Mouse (Mus musculus) fat pad, adult 2 months (tissue): Measurements from ENCODE around the gene Sgcg.
A peak's percentile ranks its signal among the peaks of the same experiment; 100 is the strongest.

Experiments used
- DNase-seq: peaks from one replicate; pipeline ENCODE4 v3.0.0-alpha.2; 2011; ENCODE audit warnings: low read depth, low spot score; ENCODE audit errors: extremely low read depth

Gene Sgcg

DNA sequence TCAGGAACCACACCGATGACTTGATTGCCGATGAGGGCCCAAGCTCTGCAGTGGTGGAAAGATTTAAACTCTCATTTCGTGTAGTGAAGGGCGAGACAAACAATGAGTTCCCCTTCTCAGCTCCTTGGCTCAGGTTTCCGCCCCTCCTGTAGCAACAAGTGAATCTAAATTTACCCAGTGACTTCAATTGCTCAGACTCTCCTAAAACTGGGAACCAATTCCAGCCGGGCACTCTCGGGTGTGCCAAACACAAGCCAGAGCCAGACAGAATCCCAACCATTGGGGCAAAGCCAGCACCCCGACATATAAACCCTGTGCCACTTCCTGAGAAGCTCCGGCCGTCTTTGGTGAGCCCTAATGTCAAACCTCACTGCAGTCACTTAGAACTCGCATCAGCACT, at the start of gene Sgcg:
Gene Sgcg, minus strand, starts transcription at position 139 of the 400 bp plus-strand sequence.
- no peak for DNase-seq

DNA sequence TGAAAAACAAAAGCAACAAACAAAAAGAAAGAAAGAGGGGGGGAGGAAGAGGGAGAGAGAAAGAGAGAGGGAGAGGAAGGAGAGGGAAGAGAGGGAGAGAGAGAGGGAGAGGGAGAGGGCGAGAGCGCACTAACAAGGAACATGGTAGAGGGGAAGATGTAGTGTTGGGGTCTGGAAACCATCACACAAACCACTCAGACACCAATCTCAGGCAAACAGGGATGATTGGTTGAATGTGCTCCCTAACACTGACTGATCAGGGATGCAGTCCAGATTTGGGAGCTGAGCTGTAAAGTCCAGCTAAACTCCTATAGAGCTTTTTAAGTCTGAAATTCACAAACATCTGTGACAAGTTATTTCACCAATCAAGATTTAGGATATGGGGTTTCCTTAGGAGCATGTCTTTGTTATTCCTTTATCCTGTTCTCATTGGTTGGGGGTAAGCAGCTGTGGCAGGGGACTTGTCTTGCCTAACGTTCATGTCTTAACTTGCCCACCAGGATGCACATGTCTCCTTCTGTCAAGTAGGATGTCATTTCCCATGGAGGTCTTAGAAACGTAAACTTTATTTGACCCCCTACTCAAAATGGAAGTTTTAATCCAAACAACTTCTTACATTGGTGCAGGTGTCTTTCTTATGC, 45.8 kb upstream of the Sgcg start:
- no peak for DNase-seq

DNA sequence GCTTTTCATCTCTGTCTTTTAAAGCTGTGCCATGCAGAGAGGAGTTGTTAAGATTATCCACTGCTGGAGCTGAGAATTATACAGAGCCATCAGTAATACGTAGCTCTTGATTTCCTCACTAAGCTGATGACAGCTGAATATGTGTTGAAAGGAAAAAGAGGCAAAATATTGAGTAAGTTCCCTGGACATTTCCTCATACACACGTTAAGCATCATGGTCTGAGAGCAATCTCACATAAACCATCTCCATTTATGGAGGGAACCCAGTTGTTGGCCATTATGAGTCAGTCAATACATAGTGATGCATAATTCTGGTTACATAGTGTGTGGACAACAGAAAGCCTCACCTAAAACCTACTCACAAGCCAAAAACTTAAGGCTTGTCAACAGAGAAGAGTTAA, 44.1 kb upstream of the Sgcg start:
- no peak for DNase-seq

DNA sequence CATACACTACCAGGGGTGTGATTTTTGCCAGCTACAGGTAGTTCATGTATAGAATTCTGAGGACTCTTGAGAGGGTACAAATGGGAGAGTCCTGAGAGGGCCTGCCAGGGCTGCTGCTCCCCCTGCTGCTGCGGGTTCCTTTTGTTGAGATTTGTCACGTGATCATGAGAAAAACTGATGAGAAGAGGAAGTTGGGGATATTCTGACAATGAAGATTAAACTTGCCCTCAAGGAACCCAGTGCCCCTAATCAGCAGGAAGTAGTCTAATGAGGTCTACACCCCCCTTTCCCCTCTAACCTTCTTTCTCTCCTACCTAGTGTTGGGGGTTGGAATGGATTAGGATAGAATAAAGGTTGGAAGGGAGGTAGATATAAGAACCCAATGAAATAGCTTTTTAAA, 43.0 kb upstream of the Sgcg start:
- no peak for DNase-seq

DNA sequence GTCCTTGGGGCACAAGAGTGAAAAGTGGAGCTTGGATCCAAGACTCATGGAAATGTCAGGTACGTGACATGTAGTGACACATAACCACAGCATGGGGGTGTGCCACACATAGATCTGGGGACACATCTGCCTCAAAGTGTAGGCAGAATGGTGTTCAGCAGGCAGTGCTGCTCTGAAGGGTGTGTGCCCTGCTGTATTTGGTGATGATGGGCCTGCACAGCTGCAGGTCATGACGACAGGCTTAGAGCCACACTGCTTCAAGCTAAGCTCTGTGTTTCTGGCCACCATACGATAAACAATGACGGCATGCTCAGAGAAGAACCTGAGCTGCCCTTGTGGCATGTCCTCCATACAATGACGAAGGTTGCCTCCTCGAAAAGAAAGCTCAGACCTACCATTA, 41.5 kb upstream of the Sgcg start:
- DNase-seq = no peak

DNA sequence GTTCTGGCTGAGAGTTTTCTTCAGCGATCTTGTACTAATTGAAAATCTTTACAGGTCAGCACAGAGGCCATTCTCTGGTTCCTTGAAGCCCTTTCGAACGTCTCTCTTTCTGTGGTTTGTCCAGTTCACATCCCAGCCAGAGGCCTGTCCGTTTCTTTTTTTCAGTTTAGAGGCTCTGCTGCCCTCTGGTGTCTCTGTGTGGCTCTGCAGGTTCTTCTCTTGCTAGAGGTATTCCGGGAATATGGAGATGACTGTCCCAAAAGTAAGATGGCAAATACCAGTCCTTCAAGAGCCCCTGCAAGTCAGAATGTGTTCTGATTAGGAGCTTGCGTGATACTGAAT, 36.4 kb upstream of the Sgcg start:
- DNase-seq = no peak

DNA sequence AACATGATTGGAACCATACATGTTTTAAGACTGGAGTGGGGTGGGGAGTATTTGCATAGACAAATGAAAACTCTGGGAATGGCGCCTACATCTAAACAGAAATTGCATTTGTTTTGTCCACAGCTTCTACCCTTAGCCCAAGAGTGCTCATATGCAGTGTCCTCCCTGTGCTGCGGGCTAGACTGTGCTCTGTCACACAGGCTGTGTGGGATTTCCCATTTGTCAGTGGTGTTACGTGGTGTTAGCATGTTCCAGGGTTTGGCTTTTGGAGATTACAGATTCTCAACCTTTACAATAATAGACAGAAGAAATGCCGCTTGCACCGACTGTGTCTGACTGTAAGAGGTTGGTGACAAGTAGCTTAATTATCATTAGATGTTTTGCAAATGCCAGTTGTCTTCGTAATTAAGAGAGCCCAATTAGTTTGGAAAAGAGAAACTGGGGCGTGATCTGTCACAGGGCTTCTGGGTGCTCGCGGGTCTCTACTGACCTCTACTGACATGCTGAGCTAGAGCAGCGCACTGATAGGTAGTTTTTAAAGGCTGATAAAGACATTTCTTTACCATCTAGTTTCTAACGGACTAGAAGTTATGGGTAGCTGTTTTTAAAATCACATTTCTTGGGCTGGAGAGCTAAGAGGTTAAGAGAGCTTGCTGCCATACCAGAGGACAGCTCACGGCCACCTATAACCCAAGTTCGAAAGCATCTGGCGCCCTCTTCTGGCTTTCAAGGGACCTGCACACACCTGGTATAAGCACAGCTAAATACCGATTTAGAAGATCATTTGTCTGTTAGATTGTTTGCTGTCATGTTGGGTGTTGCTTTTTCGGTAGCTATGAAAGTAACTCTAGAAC, 35.8 kb upstream of the Sgcg start:
- DNase-seq = no peak

DNA sequence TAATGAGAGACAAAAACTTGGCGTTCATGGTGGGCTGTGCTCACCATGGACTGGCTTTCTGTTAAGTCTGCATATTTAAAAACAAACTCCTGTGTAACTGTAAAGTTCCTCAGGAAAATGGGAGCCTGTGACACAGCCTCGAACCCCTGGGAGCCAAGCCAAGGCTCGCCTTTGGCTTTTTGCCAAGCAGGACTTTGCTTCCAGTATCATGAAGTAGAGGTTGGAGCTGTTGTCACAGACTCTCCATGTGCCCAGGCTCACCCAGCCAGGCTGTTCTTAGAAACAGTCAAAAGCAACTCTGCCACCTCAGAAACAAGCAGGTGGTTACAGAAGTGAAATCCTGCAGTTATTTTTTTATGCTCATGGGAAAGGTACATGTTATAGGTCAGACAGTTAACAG, 32.4 kb upstream of the Sgcg start:
- DNase-seq = peak; percentile 50

DNA sequence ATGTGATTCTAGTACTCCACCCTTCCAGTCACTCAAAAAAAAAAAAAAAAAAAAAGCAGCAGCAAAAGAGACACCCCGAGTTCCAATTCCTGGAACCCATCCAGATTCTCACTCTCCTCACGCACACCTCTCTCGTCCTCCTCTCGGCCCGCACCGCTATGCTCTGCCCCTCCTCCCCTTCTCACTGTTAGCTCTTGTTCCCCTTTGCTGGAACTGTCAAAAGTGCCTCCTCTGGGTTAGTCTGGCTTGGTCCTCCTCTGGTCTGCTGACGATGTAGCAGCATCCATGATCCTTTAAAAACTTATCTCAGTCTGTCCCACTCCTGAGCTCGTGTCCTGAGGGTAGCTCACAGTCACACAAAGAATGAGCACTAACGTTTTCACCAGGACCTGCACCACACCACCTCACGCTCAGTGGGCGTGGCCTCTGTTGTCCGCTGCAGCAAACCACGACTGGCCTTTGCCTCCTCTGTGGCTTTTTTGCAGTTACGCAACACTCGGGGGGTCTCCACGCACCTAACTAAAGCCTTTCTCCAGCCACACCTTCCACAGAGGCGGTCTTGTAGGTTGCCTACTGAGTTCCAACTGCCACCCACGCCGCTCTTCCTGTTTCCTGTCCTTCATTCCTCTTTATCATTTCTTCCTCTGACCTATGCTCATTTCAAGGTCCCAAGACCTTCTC, 30.5 kb upstream of the Sgcg start:
- no peak for DNase-seq

DNA sequence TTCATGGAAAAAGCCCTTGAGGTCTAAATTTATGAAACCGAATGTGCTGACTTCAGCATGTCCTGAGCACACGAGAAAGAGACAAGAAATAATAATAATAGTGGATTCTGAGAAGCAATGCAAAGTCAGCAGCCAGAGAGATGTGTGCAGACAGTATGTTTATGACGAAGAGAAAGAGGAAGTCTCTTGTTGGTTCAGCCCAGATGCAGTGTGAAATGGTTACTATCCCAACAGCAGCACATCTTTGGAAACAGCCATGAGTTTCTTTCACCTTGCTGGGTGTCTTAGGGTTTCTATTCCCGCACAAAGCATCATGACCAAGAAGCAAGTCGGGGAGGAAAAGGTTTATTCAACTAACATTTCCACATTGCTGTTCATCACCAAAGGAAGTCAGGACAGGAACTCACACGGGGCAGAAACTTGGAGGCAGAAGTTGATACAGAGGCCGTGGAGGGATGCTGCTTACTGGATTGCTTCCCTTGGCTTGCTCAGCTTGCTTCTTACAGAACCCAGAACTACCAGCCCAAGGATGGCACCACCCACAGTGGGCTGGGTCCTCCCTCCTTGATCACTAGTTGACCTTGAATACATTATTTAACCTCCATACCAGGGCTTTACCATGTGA, 20.5 kb upstream of the Sgcg start:
- no peak for DNase-seq

DNA sequence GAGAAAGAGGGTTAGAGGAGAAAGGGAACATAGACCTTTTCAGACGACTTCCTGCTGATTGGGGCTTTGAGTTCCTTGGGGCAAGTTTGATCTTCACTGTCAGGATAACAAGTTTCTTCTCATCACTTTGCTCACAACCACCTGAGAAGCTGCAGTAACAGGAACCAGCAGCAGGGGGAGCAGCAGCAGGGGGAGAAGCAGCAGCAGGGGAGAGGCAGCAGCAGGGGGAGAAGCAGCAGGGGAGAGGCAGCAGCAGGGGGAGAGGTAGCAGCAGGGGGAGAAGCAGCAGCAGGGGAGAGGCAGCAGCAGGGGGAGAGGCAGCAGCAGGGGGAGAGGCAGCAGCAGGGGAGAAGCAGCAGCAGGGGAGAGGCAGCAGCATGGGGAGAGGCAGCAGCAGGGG, 19.0 kb upstream of the Sgcg start:
- no peak for DNase-seq

DNA sequence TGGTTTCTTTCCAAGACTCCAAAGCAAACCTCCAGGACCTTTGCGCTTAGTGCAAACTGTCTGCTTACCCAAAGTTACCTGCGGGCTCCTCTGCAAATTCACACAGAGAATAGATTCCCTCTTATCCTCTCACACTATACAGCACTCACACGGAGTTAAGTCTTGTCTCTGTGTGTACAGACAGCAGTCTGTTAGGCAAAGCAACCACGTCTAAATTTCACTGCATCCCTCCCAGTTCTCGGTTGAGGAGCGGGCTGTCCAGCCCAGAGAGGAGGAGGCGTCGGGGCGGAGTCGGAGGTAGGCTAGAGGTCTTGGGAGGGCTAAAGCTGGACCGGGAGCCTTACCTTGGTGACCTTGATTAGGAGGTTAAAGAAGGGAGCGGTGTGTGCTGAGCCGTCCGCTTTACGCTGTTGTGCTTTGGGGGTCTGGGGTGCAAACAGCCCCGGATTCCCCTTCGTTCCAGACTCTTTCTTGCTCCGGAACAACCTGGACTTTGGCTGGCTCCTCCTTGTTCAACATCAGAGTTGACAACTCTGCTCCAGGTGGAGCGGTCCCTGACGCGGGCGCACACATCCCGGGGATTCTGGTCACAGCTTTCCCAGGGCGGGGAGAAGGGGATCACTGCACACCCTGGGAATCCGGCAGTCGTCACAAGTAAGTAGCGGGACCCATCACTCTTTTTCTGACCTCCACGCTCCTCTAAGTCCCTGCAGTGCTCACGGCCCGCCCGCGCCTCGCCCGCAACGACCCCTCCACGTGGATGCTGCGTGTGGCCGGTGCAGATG, 16.3 kb upstream of the Sgcg start:
- DNase-seq = no peak

DNA sequence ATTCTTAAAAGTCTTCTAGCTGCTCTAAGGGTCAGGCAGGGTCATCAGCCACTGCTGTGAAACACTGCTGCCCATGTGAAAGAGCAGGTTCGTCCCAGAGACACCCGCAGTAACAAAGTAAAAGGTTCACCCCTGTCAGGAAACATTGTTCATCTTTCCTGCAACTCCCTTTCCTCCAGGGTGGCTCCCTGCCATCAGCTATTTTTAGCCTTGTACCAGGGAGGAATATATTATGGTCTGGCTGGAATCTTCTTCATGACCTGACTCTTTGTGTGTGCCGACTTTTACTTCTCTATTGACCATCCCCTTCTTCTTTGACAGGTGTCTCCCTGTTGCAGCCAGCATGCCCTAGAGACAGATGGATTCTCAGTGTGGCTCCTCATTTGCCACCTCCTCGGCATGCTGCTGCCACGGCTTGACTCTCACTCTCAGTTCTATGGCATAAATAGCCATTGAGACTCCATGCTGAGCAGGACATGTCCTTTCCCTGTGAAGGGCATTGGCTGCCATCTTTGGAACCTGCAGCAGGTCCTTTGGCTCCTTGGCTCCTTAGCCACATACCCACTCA, 9.7 kb upstream of the Sgcg start:
- DNase-seq = no peak

DNA sequence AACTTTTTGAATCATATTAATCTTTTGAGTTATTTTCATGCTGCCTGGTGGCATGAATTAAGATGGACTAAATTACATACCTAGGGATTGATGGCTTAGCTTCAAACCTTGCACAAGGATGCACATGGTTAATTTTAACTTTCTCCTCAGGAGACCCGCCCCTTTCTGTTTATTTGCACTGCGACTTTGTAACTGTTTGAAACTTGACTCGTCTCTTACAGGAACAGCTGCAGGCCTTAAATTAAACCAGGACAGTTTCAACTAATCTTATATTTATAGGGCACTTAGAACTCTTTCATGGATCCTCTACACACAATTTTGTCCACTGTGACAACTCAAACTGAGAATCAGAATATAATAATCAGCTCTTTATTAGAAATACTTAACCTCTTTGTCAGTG, 794 bp upstream of the Sgcg start:
- no peak for DNase-seq

DNA sequence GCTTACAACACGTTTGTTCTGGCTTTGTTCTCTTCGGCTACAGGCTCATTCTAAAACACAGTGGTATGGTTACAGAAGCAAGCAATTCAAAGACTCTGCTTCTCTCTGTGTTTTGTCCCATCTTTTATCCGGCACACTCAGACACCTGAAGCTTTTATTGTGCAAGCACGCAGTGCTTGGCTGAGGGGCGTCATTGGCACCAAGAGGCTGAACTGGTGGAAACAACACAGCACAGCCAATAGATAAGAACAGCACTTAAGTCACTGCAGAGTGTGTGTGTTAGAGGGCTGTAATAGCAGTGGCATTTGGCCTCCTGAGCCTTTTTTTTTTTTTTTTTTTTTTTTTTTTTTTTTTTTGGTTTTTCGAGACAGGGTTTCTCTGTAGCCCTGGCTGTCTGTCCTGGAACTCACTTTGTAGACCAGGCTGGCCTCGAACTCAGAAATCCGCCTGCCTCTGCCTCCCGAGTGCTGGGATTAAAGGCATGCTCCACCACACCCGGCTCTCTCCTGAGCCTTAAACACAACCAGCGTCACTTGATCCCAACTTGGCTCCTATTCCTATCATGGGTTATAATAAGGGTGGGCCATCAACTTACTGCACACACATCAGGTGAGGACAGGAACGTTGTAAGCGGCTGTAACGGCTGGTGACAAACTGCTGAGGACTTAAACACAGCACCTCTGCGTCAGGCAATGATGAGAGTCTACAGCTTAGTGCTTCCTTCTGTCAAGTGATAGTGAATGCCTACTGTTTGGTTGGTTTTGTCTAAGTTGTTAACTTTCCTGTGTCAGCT, 5.5 kb downstream of the Sgcg start:
- DNase-seq = no peak

DNA sequence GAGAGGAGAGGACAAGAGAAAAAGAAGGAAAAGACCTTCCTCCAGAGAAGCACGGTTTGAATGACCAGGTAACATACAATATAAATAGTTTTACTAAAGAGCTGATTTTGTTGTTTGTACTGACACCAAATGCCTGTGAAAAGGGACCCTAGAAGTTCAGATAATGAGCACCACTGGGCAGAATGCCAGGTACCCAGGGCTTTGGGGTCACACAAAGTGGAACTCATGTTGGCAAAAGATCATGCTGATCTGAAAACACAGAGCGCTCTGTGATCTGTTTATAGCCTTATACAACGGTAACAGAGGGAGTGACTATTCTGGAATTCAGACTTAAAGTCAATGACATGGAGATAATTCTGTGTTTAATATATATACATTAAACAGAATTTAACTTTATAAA, 11.8 kb downstream of the Sgcg start:
- DNase-seq = no peak

DNA sequence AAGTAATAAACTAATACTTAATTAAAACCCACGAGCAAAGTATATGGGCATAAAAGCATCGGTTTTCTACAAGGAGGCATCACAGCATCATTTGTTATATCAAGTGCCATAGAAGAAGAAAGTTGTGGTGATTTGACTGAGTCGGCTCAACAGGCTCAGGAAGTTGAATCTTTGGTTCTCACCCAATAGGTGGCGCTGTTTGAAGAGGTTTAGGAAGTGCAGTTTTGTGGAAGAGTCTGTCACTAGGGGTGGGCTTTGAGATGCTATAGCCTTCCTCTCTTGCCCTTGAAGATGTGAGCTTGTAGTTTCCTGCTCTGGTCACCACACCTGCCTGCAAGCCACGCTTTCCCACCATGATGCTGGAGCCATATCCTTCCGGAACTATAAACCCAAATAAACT, 15.7 kb downstream of the Sgcg start:
- DNase-seq = no peak

DNA sequence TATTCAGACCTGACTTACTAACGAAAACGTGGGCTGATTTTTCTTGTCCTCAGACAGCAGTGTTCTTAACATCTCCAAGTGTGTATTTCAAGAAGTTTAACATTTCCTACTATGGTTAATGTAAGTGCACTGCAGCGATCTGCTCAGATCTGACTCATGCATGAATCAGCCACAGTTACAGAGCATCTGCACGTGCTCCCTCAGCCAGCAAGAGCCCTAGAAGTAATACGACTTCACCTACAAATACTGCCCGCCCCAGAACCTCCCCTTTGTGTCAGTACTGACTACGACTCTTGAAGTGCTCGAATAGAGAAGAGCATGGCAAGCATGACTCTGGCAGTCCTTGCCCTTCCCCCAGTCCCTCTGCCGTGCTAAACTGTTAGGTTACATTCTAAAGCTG, 19.5 kb downstream of the Sgcg start:
- no peak for DNase-seq

DNA sequence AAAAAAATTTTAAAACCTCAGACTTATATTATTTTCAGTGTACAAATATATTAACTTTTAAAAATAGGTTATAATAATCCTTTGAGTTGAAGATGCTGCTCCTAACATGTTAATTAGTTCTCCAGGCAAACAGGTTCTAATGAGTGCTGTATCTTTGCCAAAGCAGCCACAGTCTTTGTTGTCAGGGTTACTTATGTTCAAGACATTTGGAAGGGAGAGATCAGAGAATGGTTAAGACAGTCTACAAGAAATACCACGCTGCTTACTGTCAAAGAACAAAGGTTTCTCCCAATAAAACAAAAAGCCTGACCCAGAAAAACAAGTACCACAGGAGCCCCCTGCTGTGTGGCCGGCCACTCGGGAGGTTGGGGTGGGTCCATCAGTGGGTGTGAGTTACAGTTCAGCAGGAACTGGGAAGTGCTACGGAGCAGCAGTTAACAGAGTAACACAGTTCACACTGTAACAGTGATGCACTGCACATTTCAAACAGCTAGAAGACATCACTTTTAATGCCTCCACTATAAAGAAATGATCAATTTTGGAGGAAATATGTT, 21.1 kb downstream of the Sgcg start:
- DNase-seq = no peak
